Mouse (Mus musculus) left cerebral cortex, adult 8-10 months (tissue): ENCODE measurements at regions not wholly inside any gene's neighbourhood (a gene's known extent, or its start where the extent isn't known, plus 50 kb on each side); places are given as distances from the start of the nearest gene placed in this dataset.

Source experiments
- DNase-seq, 2 experiments: peaks; one replicate each; pipeline ENCODE4 v3.0.0; 2022; ENCODE audit warnings: low spot score in 2 of 2

DNA sequence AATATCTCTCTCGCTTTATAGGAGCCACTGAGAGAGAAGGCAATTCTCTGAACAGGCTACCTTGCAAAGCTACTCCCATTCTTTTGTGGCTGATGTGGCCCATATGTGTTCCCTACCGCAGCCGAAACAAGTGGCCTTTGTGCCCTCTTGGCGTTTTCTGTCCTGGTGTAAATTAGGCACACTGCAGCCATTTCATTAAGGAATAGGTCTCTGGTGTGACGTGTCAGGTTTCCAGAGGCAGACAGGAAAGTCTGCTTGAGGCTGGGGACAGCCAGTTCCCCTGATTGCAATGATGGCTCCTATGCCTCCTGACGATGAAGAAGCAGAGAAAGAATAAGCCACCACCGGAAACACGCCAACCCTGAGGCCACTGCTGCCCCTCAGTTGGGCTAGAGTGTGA is 59.3 kb upstream of the Bcor start:
- DNase-seq = no peak

- no peak for DNase-seq
Measured at GRCm38 (mm10) chrX:12224314-12224713, 64.2 kb upstream of the Bcor start.

- DNase-seq = peak in 1 of 2 experiments; percentile 7
Measured at GRCm38 (mm10) chrX:12225116-12225891, 65.1 kb upstream of the Bcor start.

- DNase-seq = peak in 1 of 2 experiments; percentile 11
Measured at GRCm38 (mm10) chrX:12225892-12226206, 65.7 kb upstream of the Bcor start.

- DNase-seq = no peak
Measured at GRCm38 (mm10) chrX:12240505-12241011, 80.4 kb upstream of the Bcor start.

GRCm38 (mm10) chrX:12241751-12242150 is 81.6 kb upstream of the Bcor start:
- DNase-seq = no peak

DNA sequence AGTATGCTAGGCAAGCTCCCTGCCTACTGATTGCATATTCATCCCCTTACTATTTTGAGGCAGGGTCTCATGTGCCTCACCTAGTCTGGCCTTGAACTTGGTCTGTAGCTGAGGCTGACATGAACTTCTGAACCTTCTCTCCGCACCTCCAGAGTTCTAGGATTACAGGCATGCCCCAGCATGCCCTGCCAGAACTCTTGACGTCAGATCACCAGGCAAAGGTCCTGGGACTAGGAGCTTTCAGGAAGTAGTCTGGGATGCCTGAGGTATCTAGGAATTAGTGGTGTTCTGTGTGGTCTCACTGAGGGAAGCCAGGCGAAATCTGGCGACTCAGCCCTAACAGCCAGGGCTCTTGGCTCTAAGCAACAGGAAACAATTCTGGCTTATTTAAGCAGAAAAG is 88.9 kb upstream of the Bcor start:
- no peak for DNase-seq

DNA sequence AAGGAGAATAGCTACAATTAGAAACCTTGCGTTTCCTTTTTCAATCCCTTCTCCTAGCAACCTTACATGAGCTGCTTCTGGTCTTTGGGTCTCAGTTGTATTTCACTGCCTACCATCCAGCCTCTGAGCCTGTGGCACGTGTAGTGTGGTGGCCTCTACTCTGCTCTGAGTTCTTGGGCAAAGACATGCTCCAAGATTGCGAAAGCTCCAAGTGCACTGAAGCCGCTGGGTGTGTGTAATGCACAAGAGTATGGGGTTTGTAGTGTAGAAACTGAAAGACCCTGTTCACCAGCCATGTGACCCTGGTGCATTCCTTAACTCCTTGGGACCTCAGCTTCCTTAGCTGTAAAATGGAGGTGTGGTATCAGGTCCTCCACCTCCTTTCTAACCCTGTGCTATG is 89.8 kb upstream of the Bcor start:
- DNase-seq = no peak

DNA sequence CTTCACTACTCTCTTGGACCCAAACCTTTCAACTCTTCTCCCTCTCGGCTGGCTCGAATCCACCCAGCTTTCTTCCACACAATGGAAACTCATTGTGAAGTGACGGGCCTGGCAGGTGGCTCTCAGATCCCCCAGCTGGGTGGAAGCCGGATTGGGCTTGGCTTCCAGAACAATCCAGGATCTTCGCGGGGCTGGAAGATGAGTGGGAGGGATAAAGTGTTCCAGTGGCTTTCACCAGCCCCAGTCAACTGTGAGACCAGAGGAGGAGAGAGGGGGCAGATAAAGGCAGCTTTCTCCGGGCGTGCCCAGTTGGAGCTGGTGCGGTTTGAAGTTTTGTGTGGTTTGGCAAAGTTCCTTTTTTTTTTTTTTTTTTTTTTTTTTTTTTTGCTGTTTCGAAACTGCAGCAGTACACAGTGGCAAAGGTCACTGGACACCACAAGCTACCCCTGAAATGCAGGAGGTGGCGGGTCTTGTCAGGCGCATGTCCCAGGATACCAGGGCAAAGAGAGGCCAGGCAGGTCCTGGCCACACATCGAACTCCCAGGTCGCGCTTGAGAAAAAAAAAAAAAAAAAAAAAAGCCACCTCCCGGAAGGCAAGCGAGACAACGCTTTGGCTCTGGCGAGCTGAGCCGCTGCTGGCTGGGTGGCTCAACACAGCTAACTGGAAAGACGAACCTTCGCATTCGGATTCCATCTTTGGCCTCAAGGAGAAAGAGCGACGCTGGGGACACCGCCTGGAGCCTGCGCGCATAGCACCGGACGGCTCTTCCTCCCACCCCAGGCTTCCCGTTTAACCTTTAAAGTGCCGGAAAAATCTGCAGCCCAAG is 91.9 kb upstream of the Bcor start:
- peak; percentile 7 to 15 for DNase-seq

DNA sequence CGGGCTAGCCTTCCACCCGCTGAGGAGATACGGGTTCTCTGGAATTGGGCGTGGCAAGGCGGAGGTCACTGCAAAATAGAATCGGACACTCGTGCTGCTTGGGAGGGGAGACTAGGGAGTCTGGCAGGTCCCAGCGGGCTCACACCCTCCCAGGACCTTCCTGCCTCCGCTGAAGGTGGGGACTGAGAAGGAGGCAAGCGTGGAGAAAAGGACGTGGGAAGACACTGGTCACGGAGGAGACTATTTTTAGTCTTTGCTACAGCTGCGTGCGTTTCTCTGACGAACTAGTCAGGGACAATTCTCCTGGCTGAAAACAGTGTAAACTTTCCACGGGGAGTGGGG is 92.5 kb upstream of the Bcor start:
- no peak for DNase-seq

GRCm38 (mm10) chrX:12256758-12257157 is 96.6 kb upstream of the Bcor start:
- DNase-seq = no peak

- no peak for DNase-seq
Measured at GRCm38 (mm10) chrX:12263834-12264233, 103.7 kb upstream of the Bcor start.

GRCm38 (mm10) chrX:12284741-12285140 is 124.6 kb upstream of the Bcor start:
- DNase-seq = no peak

- DNase-seq = no peak
Measured at GRCm38 (mm10) chrX:12285141-12285540, 125.0 kb upstream of the Bcor start.

GRCm38 (mm10) chrX:12285976-12286909 is 126.1 kb upstream of the Bcor start:
- DNase-seq = no peak

DNA sequence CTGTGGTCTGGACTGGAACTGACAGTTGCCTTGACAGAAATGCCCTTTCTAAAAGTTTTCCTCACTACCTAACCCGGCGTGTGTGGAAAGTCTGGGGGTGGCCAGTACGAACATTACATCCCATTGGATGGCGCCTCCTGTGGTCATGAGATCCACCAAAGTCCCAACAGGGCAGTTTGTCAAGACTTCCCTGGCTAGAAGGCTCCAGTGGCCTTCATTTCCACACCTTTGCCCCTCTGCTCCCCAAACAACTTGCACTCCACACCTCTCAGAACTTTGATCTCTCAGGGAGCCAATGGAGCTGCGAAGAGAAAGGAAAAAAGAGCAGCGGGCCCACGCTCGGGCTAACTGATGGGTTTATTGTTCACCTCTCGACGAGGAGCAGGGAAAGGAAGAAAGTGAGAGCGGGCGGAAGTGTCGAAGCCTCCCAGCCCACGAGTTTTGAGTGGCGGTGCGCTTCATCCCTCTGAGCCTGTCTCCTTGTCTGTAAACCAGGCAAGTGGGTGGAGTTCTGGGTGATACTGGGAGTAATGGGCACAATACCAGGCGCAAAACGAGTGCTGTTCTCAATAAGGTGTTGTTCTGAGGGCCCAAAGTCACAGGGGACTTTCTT is 126.9 kb upstream of the Bcor start:
- DNase-seq = no peak

- DNase-seq = no peak
Measured at GRCm38 (mm10) chrX:12287656-12288561, 127.8 kb upstream of the Bcor start.

DNA sequence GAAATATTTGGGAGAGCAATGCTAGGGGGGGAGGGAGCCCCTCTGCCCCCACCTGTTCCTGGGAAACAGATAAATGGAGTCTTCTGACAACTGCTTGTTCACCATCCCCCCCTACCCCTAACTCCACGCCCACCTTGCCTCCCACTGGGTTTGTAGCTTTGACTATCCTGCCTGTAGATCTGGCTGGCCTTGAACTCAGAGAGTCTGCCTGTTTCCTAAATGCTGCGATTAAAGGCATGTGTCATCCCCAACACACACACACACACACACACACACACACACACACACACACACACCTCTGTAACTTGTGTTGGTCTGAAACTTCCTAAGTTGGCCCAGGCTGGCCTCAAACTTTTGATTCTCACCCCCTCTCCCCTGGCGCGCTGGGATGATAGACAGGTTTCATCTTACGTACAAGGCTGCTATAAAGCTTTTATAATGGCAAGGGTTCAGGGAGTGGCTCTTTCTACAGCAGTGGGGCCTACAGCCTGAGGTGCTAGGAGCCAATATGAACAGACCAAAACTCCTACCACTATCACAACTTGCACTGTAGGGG is 128.5 kb upstream of the Bcor start:
- DNase-seq = no peak

DNA sequence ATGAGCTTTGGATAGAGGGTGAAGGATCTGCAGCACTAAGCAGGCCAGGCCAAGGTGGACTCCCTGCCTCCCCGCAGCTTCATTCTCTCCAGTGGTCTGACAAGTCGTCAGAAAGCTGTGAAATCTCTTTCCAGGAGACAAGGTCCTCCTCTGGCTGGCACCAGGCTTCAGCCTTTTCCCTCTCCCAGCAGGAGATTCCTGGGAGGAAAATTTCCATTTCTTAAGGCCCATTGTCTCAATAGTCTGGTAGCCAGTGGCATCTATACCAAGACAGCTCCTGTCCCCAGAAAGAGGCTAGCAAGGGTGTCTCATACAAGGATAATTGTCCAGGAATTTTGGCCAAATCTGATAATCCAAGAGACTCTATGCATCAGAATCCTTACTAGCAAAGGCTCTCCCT is 133.0 kb upstream of the Bcor start:
- no peak for DNase-seq

DNA sequence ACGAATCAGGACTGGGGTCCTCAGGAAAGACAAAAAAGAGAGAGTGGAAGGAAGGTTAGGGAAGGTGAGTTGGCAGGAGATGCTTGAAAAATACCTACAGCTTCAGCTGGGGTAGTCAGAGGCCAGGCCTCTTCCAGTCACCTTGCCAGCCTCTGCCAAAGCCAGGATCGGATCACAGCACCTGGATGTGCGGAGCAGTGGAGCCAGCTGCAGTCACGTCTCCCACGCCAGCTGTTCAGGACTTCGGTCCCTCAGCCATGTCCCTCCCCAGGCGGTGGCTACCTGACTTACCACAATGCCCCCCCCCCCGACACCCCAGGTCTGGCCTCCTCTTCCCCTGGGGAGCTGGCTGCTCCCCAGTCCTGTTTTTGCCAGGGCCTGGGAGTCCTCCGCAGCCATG is 134.3 kb upstream of the Bcor start:
- DNase-seq = no peak
